Mouse (Mus musculus) forebrain, embryonic 12.5 days (tissue): Measurements from ENCODE around the gene Rnf4. TPM values are rescaled to one million over a fixed set of nuclear protein-coding genes. Genes with fewer than 3 reads are reported as not detected.

Experiments
- ATAC-seq: fragments of 200-750 bp; cut with Nextera tagmentation; 2 replicates; pipeline ENCODE4 v1.8.0; 2017; ENCODE audit warnings: moderate TSS enrichment; ENCODE audit not compliant: low FRiP score
- H3K27ac ChIP-seq: fragments of 300-500 bp; sonication (generic); 2 replicates; pipeline ENCODE4 v1.5.1; 2016; ENCODE audit warnings: mild to moderate bottlenecking
- H3K27me3 ChIP-seq: fragments of 300-500 bp; sonication (generic); 2 replicates; pipeline ENCODE4 v1.6.1; 2016; ENCODE audit warnings: mild to moderate bottlenecking
- H3K36me3 ChIP-seq: fragments of 300-500 bp; sonication (generic); replicated peaks from 2 replicates; pipeline ENCODE4 v1.6.1; 2016; ENCODE audit warnings: mild to moderate bottlenecking
- H3K4me1 ChIP-seq: fragments of 300-500 bp; sonication (generic); 2 replicates; pipeline ENCODE4 v1.6.1; 2016
- H3K4me2 ChIP-seq: fragments of 300-500 bp; sonication (generic); 2 replicates; pipeline ENCODE4 v1.6.1; 2016; ENCODE audit warnings: mild to moderate bottlenecking, moderate library complexity
- H3K4me3 ChIP-seq: fragments of 300-500 bp; sonication (generic); replicated peaks from 2 replicates; pipeline ENCODE4 v1.5.1; 2016; ENCODE audit warnings: mild to moderate bottlenecking
- H3K9ac ChIP-seq: fragments of 300-500 bp; sonication (generic); 2 replicates; pipeline ENCODE4 v1.6.1; 2016; ENCODE audit warnings: mild to moderate bottlenecking
- H3K9me3 ChIP-seq: fragments of 300-500 bp; sonication (generic); 2 replicates; pipeline ENCODE4 v1.6.1; 2016
- WGBS: fragments of 180-500 bp; shearing (Covaris S2); methylation state at CpG from one replicate; pipeline ENCODE4 v1.1.7; 2016; 5-methylcytosine and 5-hydroxymethylcytosine counted together
- polyA plus RNA-seq: library from polyadenylated mRNA; unstranded; fragments of >200 nt; fragmentation: Nextera tagmentation; extraction: Ambion mirVana; gene quantifications from 2 replicates; pipeline ENCODE4 v1.2.1, GENCODE M21; 2016

The Rnf4 gene
- polyA plus RNA-seq, 1 experiment from 2014 or later = 178 TPM

DNA sequence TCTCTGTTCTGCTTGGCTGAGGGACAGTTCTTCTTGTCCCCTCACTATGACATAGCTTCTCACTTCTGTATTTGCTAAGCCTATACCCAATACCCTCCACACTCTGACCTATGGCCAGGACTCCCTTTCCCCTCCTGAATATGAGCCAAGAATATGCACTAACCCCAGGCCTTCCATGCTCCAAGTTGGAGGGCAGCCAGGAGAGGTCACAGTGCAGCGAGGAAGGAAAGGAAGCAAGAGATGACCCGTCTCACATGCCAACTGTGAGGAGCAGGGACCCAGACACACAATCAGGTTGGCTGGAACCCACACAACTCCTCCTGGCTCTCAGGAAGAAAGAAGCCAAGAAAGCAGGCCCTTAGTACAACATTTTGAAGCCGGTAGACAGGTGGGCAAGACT is 27.1 kb upstream of the Rnf4 start:
- no peaks in the 10 kb centered on the region for H3K9me3 ChIP-seq
- no peaks in the 10 kb centered on the region for H3K4me1 ChIP-seq
- 0 out of 2 replicates have a peak, but pooled peaks cover 2% of the 10 kb centered on the region for H3K27me3 ChIP-seq
- no peak overlapping the region for H3K4me3 ChIP-seq
- H3K27ac ChIP-seq = no peak overlapping the region
- WGBS = 85% methylated on average over 3 of the region's 3 CpGs
- H3K4me2 ChIP-seq = no peak overlapping the region
- no peak for ATAC-seq
- H3K9ac ChIP-seq = no peak overlapping the region
- no peaks in the 10 kb centered on the region for H3K36me3 ChIP-seq

GRCm38 (mm10) chr5:34319491-34320034 is 16.5 kb upstream of the Rnf4 start:
- H3K4me1 ChIP-seq = no peaks in the 10 kb centered on the region
- H3K36me3 ChIP-seq = no peaks in the 10 kb centered on the region
- no peak overlapping the region for H3K27ac ChIP-seq
- WGBS = 55% methylated on average over 2 of the region's 2 CpGs
- no peaks in the 10 kb centered on the region for H3K9me3 ChIP-seq
- no peaks in the 10 kb centered on the region for H3K27me3 ChIP-seq
- H3K9ac ChIP-seq = no peak overlapping the region
- H3K4me3 ChIP-seq = no peak overlapping the region
- ATAC-seq = no peak
- H3K4me2 ChIP-seq = no peak overlapping the region

DNA sequence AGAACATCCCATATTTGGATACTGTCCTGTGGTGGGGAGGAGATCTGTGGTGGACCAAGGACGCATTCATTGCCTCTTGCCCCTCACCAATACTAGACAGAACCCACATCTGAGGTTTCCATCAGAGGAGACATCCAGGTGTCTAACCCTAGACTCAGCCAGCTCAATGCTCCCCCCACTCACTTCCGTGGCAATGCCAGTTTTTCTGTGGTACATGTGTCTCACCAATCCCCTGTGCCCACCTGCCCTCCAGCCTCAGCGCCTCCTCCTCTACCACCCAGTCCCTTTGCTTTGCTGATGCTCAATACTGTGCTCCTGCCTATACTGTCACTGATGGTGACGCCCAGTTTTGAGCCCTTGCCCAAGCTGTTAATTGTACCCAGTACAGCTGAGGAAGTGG is 14.9 kb upstream of the Rnf4 start:
- H3K4me1 ChIP-seq = peaks cover 4% of the 10 kb centered on the region
- H3K27ac ChIP-seq = no peak overlapping the region
- no peak overlapping the region for H3K4me2 ChIP-seq
- H3K9me3 ChIP-seq = no peaks in the 10 kb centered on the region
- no peak overlapping the region for H3K4me3 ChIP-seq
- ATAC-seq = no peak
- WGBS = 86% methylated on average over 4 of the region's 4 CpGs
- no peak overlapping the region for H3K9ac ChIP-seq
- H3K27me3 ChIP-seq = no peaks in the 10 kb centered on the region
- no peaks in the 10 kb centered on the region for H3K36me3 ChIP-seq

DNA sequence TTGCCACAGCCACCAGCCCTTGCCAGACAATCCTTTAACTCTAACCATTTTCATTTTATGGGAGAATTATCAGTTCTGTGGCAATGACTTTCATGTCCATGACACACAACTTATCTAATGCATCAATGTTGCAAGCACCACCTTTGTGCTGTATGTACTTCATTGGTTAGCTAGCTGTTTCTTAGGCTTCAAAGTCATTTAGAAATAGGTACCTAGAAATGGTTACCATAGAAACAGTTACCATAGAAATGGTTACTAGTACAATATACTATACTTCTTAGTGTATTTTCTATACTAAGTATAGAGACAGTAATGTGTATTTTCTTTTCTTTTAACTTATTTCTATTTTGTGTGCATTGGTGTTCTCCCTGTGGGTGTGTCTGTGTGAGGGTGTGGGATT is 10.8 kb upstream of the Rnf4 start:
- Histone ChIP-seq H3K4me2 (no peak overlapping the region), H3K36me3 (no peaks in the 10 kb centered on the region), H3K9ac (no peak overlapping the region), H3K4me1 (peaks cover 14% of the 10 kb centered on the region), H3K27ac (no peak overlapping the region), H3K4me3 (no peak overlapping the region), H3K9me3 (no peaks in the 10 kb centered on the region), H3K27me3 (no peaks in the 10 kb centered on the region)
- no peak for ATAC-seq

- H3K27ac ChIP-seq = no peak overlapping the region
- no peak overlapping the region for H3K4me3 ChIP-seq
- H3K9me3 ChIP-seq = no peaks in the 10 kb centered on the region
- no peak overlapping the region; the same call in 1 of the 2 replicates for H3K4me2 ChIP-seq
- H3K4me1 ChIP-seq = peaks cover 14% of the 10 kb centered on the region
- H3K36me3 ChIP-seq = no peaks in the 10 kb centered on the region
- WGBS = 23% methylated on average over 4 of the region's 4 CpGs
- no peak for ATAC-seq
- no peak overlapping the region for H3K9ac ChIP-seq
- H3K27me3 ChIP-seq = no peaks in the 10 kb centered on the region
Measured at GRCm38 (mm10) chr5:34326249-34326691, 9.8 kb upstream of the Rnf4 start.

DNA sequence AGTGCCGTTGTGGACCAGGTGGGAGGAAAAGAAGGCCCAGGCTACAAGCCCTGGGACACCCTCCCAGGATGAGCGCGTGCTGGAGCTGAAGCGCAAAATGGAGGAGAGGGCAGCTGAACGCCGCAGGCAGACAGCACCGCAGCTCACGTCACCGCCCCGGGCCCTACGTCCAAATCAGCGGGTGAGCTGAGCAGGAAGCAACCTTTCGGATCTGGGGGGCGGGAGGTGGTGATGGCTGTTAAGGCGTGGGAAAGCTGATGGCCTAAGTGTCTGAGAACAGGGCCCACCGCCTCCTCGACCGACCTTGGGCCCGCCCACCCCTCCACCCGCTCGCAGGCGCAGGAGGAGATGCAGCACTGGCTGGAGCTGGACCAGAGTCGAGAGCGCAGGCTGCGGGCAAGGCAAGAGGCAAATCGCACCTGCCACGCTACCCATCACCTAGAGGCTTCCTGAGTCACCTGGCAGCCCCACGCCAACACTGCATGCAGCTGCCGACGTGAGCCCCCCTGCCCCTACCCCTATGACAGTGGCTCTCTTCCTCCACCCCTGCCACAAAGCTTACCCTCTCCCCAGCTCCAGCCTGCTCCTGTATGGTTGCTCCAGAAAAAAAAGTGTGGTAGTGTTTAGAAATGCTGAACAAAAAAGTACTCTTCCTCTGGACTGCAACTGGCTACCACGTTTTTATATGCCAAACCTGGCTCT is 9.1 kb upstream of the Rnf4 start:
- peak; percentile 49 for ATAC-seq

GRCm38 (mm10) chr5:34330136-34330535 is 6.0 kb upstream of the Rnf4 start:
- Histone ChIP-seq H3K4me1 (peaks cover 14% of the 10 kb centered on the region), H3K36me3 (no peaks in the 10 kb centered on the region), H3K27ac (no peak overlapping the region), H3K9me3 (no peaks in the 10 kb centered on the region), H3K9ac (no peak overlapping the region), H3K4me3 (no peak overlapping the region), H3K4me2 (no peak overlapping the region), H3K27me3 (no peaks in the 10 kb centered on the region)
- WGBS = 94% methylated on average over 2 of the region's 2 CpGs
- no peak for ATAC-seq

More for the DNA sequence above, 9.1 kb upstream of the Rnf4 start:
- Histone ChIP-seq H3K9me3 (no peaks in the 10 kb centered on the region), H3K4me1 (peaks cover 14% of the 10 kb centered on the region), H3K4me3 (peak overlapping the region; percentile 29), H3K9ac (no peak overlapping the region; the same call in 1 of the 2 replicates), H3K27me3 (no peaks in the 10 kb centered on the region), H3K36me3 (no peaks in the 10 kb centered on the region), H3K4me2 (peak overlapping the region; percentile 53), H3K27ac (no peak overlapping the region)
- 15% methylated on average over 31 of the region's 31 CpGs for WGBS

DNA sequence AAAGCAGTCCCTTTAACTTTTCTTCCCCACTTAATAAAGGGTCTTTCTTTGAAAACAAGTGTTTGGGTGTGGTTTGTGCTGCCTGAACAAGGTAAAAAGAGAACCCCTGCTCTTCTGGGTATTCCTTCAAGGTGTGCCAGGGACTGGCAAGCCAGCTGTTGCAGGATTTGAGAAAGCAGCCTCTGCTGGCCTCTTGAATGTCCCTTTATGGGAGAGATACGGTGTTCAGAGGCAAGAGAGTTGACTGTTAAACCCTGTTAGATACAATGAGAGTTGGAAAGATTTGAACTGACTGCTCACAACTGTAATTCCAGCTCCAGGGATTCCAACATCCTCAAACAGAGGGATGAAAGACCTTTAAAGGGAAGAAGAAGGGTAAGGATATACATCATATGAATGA is 2.0 kb upstream of the Rnf4 start:
- H3K9me3 ChIP-seq = no peaks in the 10 kb centered on the region
- H3K4me3 ChIP-seq = no peak overlapping the region
- 0 out of 2 replicates have a peak, but pooled peaks cover 3% of the 10 kb centered on the region for H3K36me3 ChIP-seq
- no peak overlapping the region for H3K9ac ChIP-seq
- H3K27me3 ChIP-seq = no peaks in the 10 kb centered on the region
- H3K4me2 ChIP-seq = no peak overlapping the region
- 89% methylated on average over 1 of the region's 1 CpGs for WGBS
- H3K4me1 ChIP-seq = peaks cover 20% of the 10 kb centered on the region
- ATAC-seq = no peak
- no peak overlapping the region for H3K27ac ChIP-seq

DNA sequence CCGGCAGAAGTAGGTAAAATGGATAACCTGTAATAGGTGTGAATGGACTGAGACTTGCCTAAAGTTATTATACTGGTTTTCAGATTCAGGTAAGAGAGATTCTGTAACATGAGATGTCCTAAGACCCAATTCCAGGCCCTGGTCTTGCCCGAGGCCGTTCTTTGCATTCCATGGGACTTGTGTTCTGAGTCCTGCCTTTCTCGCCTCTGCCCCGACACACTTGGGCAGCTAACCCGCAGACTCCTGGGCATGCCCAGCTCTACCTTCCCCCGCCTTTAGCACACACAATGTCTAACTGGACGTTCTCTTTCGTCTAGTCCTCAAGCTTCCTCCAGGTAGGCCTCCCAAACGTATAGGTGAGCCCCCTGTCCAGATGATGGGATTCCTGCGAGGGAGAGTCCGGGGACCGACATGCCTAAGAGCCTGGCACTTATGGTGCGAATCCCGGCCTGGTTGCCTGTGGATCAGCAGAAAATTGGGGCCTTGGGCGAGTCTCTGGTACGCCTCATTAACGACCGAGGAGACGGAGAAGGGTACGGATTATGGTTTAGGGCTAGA is 471 bp upstream of the Rnf4 start:
- peak overlapping the region; percentile 97 for H3K27ac ChIP-seq
- peak overlapping the region; percentile 97 for H3K4me3 ChIP-seq
- peak; percentile 76 for ATAC-seq
- H3K9ac ChIP-seq = peak overlapping the region; percentile 91
- H3K4me1 ChIP-seq = peaks cover 20% of the 10 kb centered on the region
- peak overlapping the region; percentile 84 for H3K4me2 ChIP-seq
- H3K36me3 ChIP-seq = 0 out of 2 replicates have a peak, but pooled peaks cover 4% of the 10 kb centered on the region
- 3% methylated on average over 21 of the region's 21 CpGs for WGBS
- H3K27me3 ChIP-seq = no peaks in the 10 kb centered on the region
- no peaks in the 10 kb centered on the region for H3K9me3 ChIP-seq

DNA sequence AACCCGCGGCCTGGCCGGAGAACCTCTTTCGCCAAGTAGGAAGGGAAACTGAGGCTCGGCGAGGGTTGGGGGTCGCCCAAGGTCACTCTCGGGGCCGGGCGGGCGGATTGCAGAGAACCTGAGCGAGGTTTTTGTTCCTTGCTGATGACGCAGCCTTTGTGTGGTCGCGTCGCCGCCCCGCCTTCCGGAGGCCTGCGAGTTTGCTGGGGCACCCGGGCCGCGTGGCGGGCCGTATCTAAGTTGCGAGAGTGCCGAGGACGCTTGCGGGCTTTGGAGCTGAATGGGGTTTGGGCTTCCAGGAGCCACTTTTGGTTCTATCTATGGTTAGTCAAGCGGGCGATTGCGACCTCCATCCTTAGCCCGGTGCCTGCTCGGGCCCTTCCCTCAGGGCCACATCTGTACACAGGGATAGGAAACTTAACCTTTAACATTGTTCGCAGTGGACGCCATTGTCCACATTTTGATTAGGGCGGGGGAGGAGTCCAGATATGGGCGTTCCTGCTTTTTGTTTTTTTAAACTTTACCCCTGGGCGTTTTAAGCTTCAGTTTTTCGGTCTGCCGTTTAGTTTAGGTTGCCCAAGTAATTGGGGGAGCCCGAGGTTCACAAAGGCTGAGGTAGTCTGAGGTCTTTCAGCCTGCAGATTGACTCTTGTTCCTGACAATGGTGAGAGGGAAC is 824 bp downstream of the Rnf4 start:
- WGBS = under 1% methylated on average over 42 of the region's 42 CpGs
- peak overlapping the region; percentile 98 for H3K9ac ChIP-seq

GRCm38 (mm10) chr5:34340246-34340645 is 4.2 kb downstream of the Rnf4 start:
- no peak for ATAC-seq
- WGBS = 93% methylated on average over 6 of the region's 6 CpGs

More for the DNA sequence above, 824 bp downstream of the Rnf4 start:
- H3K9me3 ChIP-seq = no peaks in the 10 kb centered on the region
- peak overlapping the region; percentile 97 for H3K4me3 ChIP-seq
- peaks cover 20% of the 10 kb centered on the region for H3K4me1 ChIP-seq
- peak overlapping the region; percentile 97 for H3K27ac ChIP-seq
- peak overlapping the region; percentile 88 for H3K4me2 ChIP-seq
- peak; percentile 42 for ATAC-seq
- H3K27me3 ChIP-seq = no peaks in the 10 kb centered on the region
- 0 out of 2 replicates have a peak, but pooled peaks cover 4% of the 10 kb centered on the region for H3K36me3 ChIP-seq

DNA sequence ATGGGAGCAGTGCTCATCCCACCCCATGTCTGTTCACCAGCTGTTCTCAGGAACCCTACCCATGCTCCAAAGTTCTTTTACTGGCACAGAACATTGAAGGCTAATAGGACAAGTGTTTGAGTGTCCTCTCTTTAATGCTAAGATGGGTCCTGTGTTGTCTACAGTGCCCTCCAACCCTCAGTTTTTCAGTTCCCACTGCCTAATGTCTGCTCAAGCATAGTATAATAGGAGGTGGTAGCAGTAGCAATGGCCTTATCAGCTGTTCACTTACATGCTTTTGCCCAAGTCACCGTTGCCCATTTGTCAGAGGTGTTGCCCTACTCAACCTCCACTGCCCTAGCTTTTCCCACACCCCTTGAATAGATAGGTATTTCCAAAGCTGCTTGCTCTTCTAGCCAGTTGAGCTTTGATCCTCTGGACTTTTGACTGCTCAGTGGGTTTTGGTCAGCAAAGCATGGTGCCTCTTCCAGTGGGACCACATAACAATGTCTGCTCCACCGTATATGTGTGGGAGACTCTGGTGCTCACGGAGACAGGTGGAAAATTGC is 16.1 kb downstream of the Rnf4 start:
- Histone ChIP-seq H3K9me3 (no peaks in the 10 kb centered on the region), H3K36me3 (peaks cover 91% of the 10 kb centered on the region), H3K4me1 (no peaks in the 10 kb centered on the region), H3K4me2 (no peak overlapping the region), H3K27ac (no peak overlapping the region), H3K27me3 (no peaks in the 10 kb centered on the region), H3K4me3 (no peak overlapping the region), H3K9ac (no peak overlapping the region)
- WGBS = 96% methylated on average over 3 of the region's 3 CpGs
- no peak for ATAC-seq

More at GRCm38 (mm10) chr5:34340246-34340645, 4.2 kb downstream of the Rnf4 start:
- Histone ChIP-seq H3K27ac (no peak overlapping the region), H3K27me3 (no peaks in the 10 kb centered on the region), H3K9ac (no peak overlapping the region), H3K9me3 (no peaks in the 10 kb centered on the region), H3K4me2 (no peak overlapping the region), H3K4me1 (peaks cover 18% of the 10 kb centered on the region), H3K36me3 (peaks cover 28% of the 10 kb centered on the region), H3K4me3 (no peak overlapping the region)
